Mouse (Mus musculus): ENCODE results near the gene Alyref. TPM values are rescaled to one million over a fixed set of nuclear protein-coding genes. Genes with fewer than 3 reads are reported as not detected.

The Alyref gene
- polyA plus RNA-seq, 1 experiment from 2014 or later = 406 TPM

Small RNAs within 50 kb of the gene (microRNA-seq; reads per million reads assigned to microRNA genes)
- gene Mir6936 (ENCODE audit: borderline number of aligned reads) = 0.83 reads per million

Other genes with a start within 250 kb of the Alyref start
- 2,264 and 2,593 TPM in 2 replicates for gene Actg1, start 249.8 kb downstream of the Alyref start, polyA plus RNA-seq (2014; fragmentation: Nextera tagmentation; extraction: Ambion mirVana)
- gene Fscn2, start 236.8 kb downstream of the Alyref start, polyA plus RNA-seq (2014; fragmentation: Nextera tagmentation; extraction: Ambion mirVana) = 0.48 and 1.1 TPM in 2 replicates
- gene Faap100, start 219.6 kb downstream of the Alyref start, polyA plus RNA-seq (2014; fragmentation: Nextera tagmentation; extraction: Ambion mirVana) = 30.0 and 32.7 TPM in 2 replicates
- 38.1 and 44.6 TPM in 2 replicates for gene Nploc4, start 160.7 kb downstream of the Alyref start, polyA plus RNA-seq (2014; fragmentation: Nextera tagmentation; extraction: Ambion mirVana)
- gene Tspan10, start 155.7 kb downstream of the Alyref start, polyA plus RNA-seq (2014; fragmentation: Nextera tagmentation; extraction: Ambion mirVana) = 0.63 TPM in 1 of 2 replicates, not detected in the other
- not detected in 2 replicates for gene Pde6g, start 144.9 kb downstream of the Alyref start, polyA plus RNA-seq (2014; fragmentation: Nextera tagmentation; extraction: Ambion mirVana)
- 12.8 and 15.3 TPM in 2 replicates for gene Oxld1, start 140.3 kb downstream of the Alyref start, polyA plus RNA-seq (2014; fragmentation: Nextera tagmentation; extraction: Ambion mirVana)
- 27.7 and 27.9 TPM in 2 replicates for gene Ccdc137, start 140.2 kb downstream of the Alyref start, polyA plus RNA-seq (2014; fragmentation: Nextera tagmentation; extraction: Ambion mirVana)
- 43.2 and 46.4 TPM in 2 replicates for gene Arl16, start 130.8 kb downstream of the Alyref start, polyA plus RNA-seq (2014; fragmentation: Nextera tagmentation; extraction: Ambion mirVana)
- gene Mrpl12, start 113.8 kb downstream of the Alyref start, polyA plus RNA-seq (2014; fragmentation: Nextera tagmentation; extraction: Ambion mirVana) = 135 and 148 TPM in 2 replicates
- 47.6 and 53.1 TPM in 2 replicates for gene Slc25a10, start 106.5 kb downstream of the Alyref start, polyA plus RNA-seq (2014; fragmentation: Nextera tagmentation; extraction: Ambion mirVana)
- 1.0 and 1.4 TPM in 2 replicates for gene Gcgr, start 67.7 kb downstream of the Alyref start, polyA plus RNA-seq (2014; fragmentation: Nextera tagmentation; extraction: Ambion mirVana)
- 238 and 253 TPM in 2 replicates for gene Mcrip1, start 48.6 kb downstream of the Alyref start, polyA plus RNA-seq (2014; fragmentation: Nextera tagmentation; extraction: Ambion mirVana)
- gene Ppp1r27, start 47.2 kb downstream of the Alyref start, polyA plus RNA-seq (2014; fragmentation: Nextera tagmentation; extraction: Ambion mirVana) = 9.6 and 9.7 TPM in 2 replicates
- 996 and 1,037 TPM in 2 replicates for gene P4hb, start 25.1 kb downstream of the Alyref start, polyA plus RNA-seq (2014; fragmentation: Nextera tagmentation; extraction: Ambion mirVana)
- gene Arhgdia, start 16.7 kb downstream of the Alyref start, polyA plus RNA-seq (2014; fragmentation: Nextera tagmentation; extraction: Ambion mirVana) = 558 and 609 TPM in 2 replicates
- gene Anapc11, start 56 bp upstream of the Alyref start, polyA plus RNA-seq (2014; fragmentation: Nextera tagmentation; extraction: Ambion mirVana) = 238 and 242 TPM in 2 replicates
- 1.3 and 1.8 TPM in 2 replicates for gene Npb, start 10.1 kb upstream of the Alyref start, polyA plus RNA-seq (2014; fragmentation: Nextera tagmentation; extraction: Ambion mirVana)
- gene Pcyt2, start 19.6 kb upstream of the Alyref start, polyA plus RNA-seq (2014; fragmentation: Nextera tagmentation; extraction: Ambion mirVana) = 88.8 and 97.5 TPM in 2 replicates
- 21.8 and 23.0 TPM in 2 replicates for gene Sirt7, start 26.9 kb upstream of the Alyref start, polyA plus RNA-seq (2014; fragmentation: Nextera tagmentation; extraction: Ambion mirVana)
- gene Mafg, start 35.2 kb upstream of the Alyref start, polyA plus RNA-seq (2014; fragmentation: Nextera tagmentation; extraction: Ambion mirVana) = 26.3 and 26.8 TPM in 2 replicates
- gene Pycr1, start 45.4 kb upstream of the Alyref start, polyA plus RNA-seq (2014; fragmentation: Nextera tagmentation; extraction: Ambion mirVana) = 56.7 and 64.7 TPM in 2 replicates
- 3.4 and 3.6 TPM in 2 replicates for gene Myadml2, start 49.8 kb upstream of the Alyref start, polyA plus RNA-seq (2014; fragmentation: Nextera tagmentation; extraction: Ambion mirVana)
- gene Notum, start 62.8 kb upstream of the Alyref start, polyA plus RNA-seq (2014; fragmentation: Nextera tagmentation; extraction: Ambion mirVana) = 3.6 and 4.9 TPM in 2 replicates
- 93.1 and 100.0 TPM in 2 replicates for gene Aspscr1, start 74.6 kb upstream of the Alyref start, polyA plus RNA-seq (2014; fragmentation: Nextera tagmentation; extraction: Ambion mirVana)
- gene Cenpx, start 115.4 kb upstream of the Alyref start, polyA plus RNA-seq (2014; fragmentation: Nextera tagmentation; extraction: Ambion mirVana) = 139 and 145 TPM in 2 replicates
- gene Lrrc45, start 115.6 kb upstream of the Alyref start, polyA plus RNA-seq (2014; fragmentation: Nextera tagmentation; extraction: Ambion mirVana) = 46.5 and 50.7 TPM in 2 replicates
- 16.5 and 16.6 TPM in 2 replicates for gene Rac3, start 123.1 kb upstream of the Alyref start, polyA plus RNA-seq (2014; fragmentation: Nextera tagmentation; extraction: Ambion mirVana)
- gene Dcxr, start 128.9 kb upstream of the Alyref start, polyA plus RNA-seq (2014; fragmentation: Nextera tagmentation; extraction: Ambion mirVana) = 23.5 and 27.0 TPM in 2 replicates
- 58.3 and 113 TPM in 2 replicates for gene Cbr2, start 133.7 kb upstream of the Alyref start, polyA plus RNA-seq (2014; fragmentation: Nextera tagmentation; extraction: Ambion mirVana)
- 3.0 and 4.8 TPM in 2 replicates for gene Hmga1b, start 164.4 kb upstream of the Alyref start, polyA plus RNA-seq (2014; fragmentation: Nextera tagmentation; extraction: Ambion mirVana)
- 32.5 and 36.9 TPM in 2 replicates for gene Rfng, start 185.8 kb upstream of the Alyref start, polyA plus RNA-seq (2014; fragmentation: Nextera tagmentation; extraction: Ambion mirVana)
- 207 and 219 TPM in 2 replicates for gene Gps1, start 185.9 kb upstream of the Alyref start, polyA plus RNA-seq (2014; fragmentation: Nextera tagmentation; extraction: Ambion mirVana)
- 51.0 and 63.8 TPM in 2 replicates for gene Dus1l, start 198.0 kb upstream of the Alyref start, polyA plus RNA-seq (2014; fragmentation: Nextera tagmentation; extraction: Ambion mirVana)
- gene Fasn, start 226.2 kb upstream of the Alyref start, polyA plus RNA-seq (2014; fragmentation: Nextera tagmentation; extraction: Ambion mirVana) = 67.2 and 77.4 TPM in 2 replicates

Data from embryonic facial prominence, embryonic 14.5 days (tissue).